Mouse (Mus musculus): ENCODE measurements around the gene Zbtb22. TPM values are rescaled to one million over a fixed set of nuclear protein-coding genes. Genes with fewer than 3 reads are reported as not detected.
A peak's percentile ranks its signal among the peaks of the same experiment; 100 is the strongest.

Zbtb22 gene
- polyA plus RNA-seq, 1 experiment from 2014 or later, result 7.9 TPM

GRCm38 (mm10) chr17:33924577-33925283, 9.0 kb downstream of the Zbtb22 start:
- H3K27me3 ChIP-seq (ENCODE audit: insufficient read depth, low read length), result no peaks in the 10 kb centered on the region
- H3K4me2 ChIP-seq (ENCODE audit: low read depth, low read length), result no peak overlapping the region
- peak; percentile 67 for DNase-seq
- H3K9ac ChIP-seq (replicated peaks), result no peak overlapping the region
- WGBS (ENCODE audit: insufficient replicate concordance), result 76% methylated on average over 10 of the region's 10 CpGs
- no peak for TF ChIP-seq EP300 (IDR thresholded peaks at IDR 0.05; ENCODE audit: low read depth)
- TF ChIP-seq CTCF (IDR thresholded peaks at IDR 0.05; ENCODE audit: low read depth), result peak; percentile 80
- H3K4me3 ChIP-seq (ENCODE audit: low read depth, low read length), result no peak overlapping the region
- no peaks in the 10 kb centered on the region for H3K9me3 ChIP-seq (ENCODE audit: low read length)
- peaks cover 42% of the 10 kb centered on the region for H3K36me3 ChIP-seq (replicated peaks; ENCODE audit: insufficient read depth, low read length)
- no peak for ATAC-seq
- no peak overlapping the region for H3K27ac ChIP-seq (ENCODE audit: low read depth)
- H3K4me1 ChIP-seq (ENCODE audit: insufficient read depth), result peaks cover 3% of the 10 kb centered on the region; the same call in 1 of the 2 replicates

- ATAC-seq, result no peak
- Histone ChIP-seq H3K27ac (ENCODE audit: low read depth) (no peak overlapping the region), H3K4me3 (ENCODE audit: low read depth, low read length) (no peak overlapping the region)
Observed at GRCm38 (mm10) chr17:33925406-33926116, 9.9 kb downstream of the Zbtb22 start.

DNA sequence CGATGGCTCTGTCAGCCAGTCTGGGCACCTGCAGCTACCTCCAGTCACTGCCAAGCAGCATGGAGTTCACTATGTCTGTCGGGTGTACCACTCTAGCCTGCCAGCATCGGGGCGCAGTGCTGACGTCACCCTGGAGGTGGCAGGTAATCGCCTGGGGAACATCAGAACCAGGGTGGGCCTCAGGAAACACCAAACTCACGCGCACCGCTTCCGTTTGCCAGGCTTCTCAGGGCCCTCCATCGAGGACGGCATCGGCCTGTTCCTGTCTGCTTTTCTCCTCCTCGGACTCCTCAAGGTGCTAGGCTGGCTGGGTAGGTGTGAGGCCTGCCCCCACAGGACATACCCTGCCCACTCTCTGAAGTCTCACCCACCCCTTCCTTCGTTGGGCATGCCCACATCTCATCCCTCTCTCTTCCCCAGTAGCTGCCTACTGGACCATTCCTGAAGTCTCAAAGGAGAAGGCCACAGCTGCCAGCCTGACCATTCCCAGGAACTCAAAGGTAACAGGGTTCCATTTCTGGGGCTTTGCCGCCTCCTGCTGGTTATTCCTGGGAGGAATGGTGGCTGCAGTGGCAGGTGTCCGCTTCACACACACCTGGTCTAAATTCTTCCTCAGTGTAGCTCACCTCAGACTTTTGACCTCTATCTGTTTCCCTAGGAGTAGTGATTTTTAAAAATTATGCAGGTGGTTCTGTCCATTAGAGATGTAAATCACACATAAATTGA, 10.7 kb downstream of the Zbtb22 start:
- 82% methylated on average over 17 of the region's 17 CpGs for WGBS (ENCODE audit: insufficient replicate concordance)
- Histone ChIP-seq H3K4me3 (ENCODE audit: low read depth, low read length) (no peak overlapping the region), H3K27me3 (ENCODE audit: insufficient read depth, low read length) (no peaks in the 10 kb centered on the region), H3K36me3 (replicated peaks; ENCODE audit: insufficient read depth, low read length) (peaks cover 41% of the 10 kb centered on the region), H3K4me1 (ENCODE audit: insufficient read depth) (peaks cover 8% of the 10 kb centered on the region), H3K9ac (replicated peaks) (no peak overlapping the region), H3K9me3 (ENCODE audit: low read length) (no peaks in the 10 kb centered on the region), H3K4me2 (ENCODE audit: low read depth, low read length) (no peak overlapping the region), H3K27ac (ENCODE audit: low read depth) (no peak overlapping the region)
- ATAC-seq (no peak), DNase-seq (peak; percentile 53)
- TF ChIP-seq EP300 (IDR thresholded peaks at IDR 0.05; ENCODE audit: low read depth) (no peak), CTCF (IDR thresholded peaks at IDR 0.05; ENCODE audit: low read depth) (peak; percentile 64)

More at GRCm38 (mm10) chr17:33925406-33926116, 9.9 kb downstream of the Zbtb22 start:
- Histone ChIP-seq H3K4me1 (ENCODE audit: insufficient read depth) (peaks cover 8% of the 10 kb centered on the region), H3K27me3 (ENCODE audit: insufficient read depth, low read length) (no peaks in the 10 kb centered on the region), H3K9ac (replicated peaks) (no peak overlapping the region), H3K9me3 (ENCODE audit: low read length) (no peaks in the 10 kb centered on the region), H3K36me3 (replicated peaks; ENCODE audit: insufficient read depth, low read length) (peaks cover 42% of the 10 kb centered on the region), H3K4me2 (ENCODE audit: low read depth, low read length) (no peak overlapping the region)
- 85% methylated on average over 21 of the region's 21 CpGs for WGBS (ENCODE audit: insufficient replicate concordance)
- no peak for DNase-seq
- TF ChIP-seq EP300 (IDR thresholded peaks at IDR 0.05; ENCODE audit: low read depth) (no peak), CTCF (IDR thresholded peaks at IDR 0.05; ENCODE audit: low read depth) (peak; percentile 44)

- no peak for DNase-seq
- Histone ChIP-seq H3K4me1 (ENCODE audit: insufficient read depth) (peaks cover 11% of the 10 kb centered on the region), H3K36me3 (replicated peaks; ENCODE audit: insufficient read depth, low read length) (peaks cover 36% of the 10 kb centered on the region), H3K4me3 (ENCODE audit: low read depth, low read length) (peak overlapping the region; percentile 89), H3K9me3 (ENCODE audit: low read length) (no peaks in the 10 kb centered on the region), H3K4me2 (ENCODE audit: low read depth, low read length) (peak overlapping the region; percentile 100), H3K27me3 (ENCODE audit: insufficient read depth, low read length) (no peaks in the 10 kb centered on the region), H3K9ac (replicated peaks) (peak overlapping the region; percentile 80), H3K27ac (ENCODE audit: low read depth) (no peak overlapping the region)
- ATAC-seq, result no peak
- no peak for TF ChIP-seq CTCF (IDR thresholded peaks at IDR 0.05; ENCODE audit: low read depth)
- 60% methylated on average over 21 of the region's 21 CpGs for WGBS (ENCODE audit: insufficient replicate concordance)
Observed at GRCm38 (mm10) chr17:33928251-33928947, 12.7 kb downstream of the Zbtb22 start.

DNA sequence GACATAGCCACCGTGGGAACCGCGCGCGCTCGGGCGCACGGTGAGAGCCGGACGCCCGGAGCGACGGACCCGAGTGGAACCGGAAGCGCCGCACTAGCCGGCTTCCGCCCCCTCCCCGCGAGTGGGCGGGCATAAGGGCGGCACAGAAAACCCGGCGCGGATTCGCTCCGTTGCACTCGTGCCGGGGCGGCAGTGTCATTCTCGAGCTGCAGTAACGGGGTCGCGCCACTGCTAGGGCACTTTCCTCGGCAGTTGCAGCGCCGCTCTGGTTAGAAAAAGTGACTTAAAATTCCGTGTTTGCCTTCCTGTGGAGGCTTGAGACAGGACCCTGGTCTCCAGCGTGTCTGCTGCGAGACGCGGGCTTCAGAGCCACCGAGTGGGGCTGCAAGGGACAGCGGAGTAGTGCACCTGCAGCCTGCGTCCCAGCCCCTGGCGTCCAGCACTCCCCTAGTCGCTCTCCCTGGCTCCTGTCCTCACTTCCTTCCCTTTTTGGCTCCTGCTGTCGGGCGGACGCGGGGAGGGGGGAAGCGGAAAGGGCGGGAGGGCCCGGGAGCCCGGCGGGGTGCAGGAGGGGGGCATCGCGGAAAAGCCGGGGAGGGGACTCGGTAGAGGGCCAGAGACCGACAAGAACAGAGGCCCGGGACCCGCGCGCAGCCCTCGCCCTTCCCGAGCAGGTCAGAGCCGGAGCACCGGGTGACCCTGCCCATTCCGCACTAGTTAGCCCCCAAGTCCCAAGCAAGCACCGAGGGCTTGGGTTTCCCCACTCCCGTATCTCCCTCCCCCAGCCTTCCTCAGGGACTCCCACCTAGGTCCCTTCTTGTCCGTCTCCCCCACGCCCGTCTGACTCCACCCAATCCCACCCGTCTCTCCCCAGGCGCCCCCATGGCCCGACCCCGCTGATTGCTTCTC, 13.9 kb downstream of the Zbtb22 start, which contains the start of gene Rgl2:
Gene Rgl2 (plus strand): TSS at position 173 of the 909 bp plus-strand sequence.
- H3K27me3 ChIP-seq (ENCODE audit: insufficient read depth, low read length), result no peaks in the 10 kb centered on the region
- peaks cover 41% of the 10 kb centered on the region for H3K36me3 ChIP-seq (replicated peaks; ENCODE audit: insufficient read depth, low read length)
- H3K9me3 ChIP-seq (ENCODE audit: low read length), result no peaks in the 10 kb centered on the region
- H3K27ac ChIP-seq (ENCODE audit: low read depth), result peak within 1 kb of the TSS; percentile 95
- under 1% methylated on average over 74 of the region's 80 CpGs for WGBS (ENCODE audit: insufficient replicate concordance)
- ATAC-seq (peak; percentile 88), DNase-seq (peak; percentile 96)
- H3K4me2 ChIP-seq (ENCODE audit: low read depth, low read length), result peak within 1 kb of the TSS; percentile 100
- H3K4me1 ChIP-seq (ENCODE audit: insufficient read depth), result peaks cover 11% of the 10 kb centered on the region
- TF ChIP-seq EP300 (IDR thresholded peaks at IDR 0.05; ENCODE audit: low read depth) (peak; percentile 58; the same call in 1 of the 2 replicates), CTCF (IDR thresholded peaks at IDR 0.05; ENCODE audit: low read depth) (peak; percentile 43)
- peak within 1 kb of the TSS; percentile 89 for H3K4me3 ChIP-seq (ENCODE audit: low read depth, low read length)
- peak within 1 kb of the TSS; percentile 80 for H3K9ac ChIP-seq (replicated peaks)
